29 mouse cellular contexts compared by ENCODE assay signal in the genomic region with DNA sequence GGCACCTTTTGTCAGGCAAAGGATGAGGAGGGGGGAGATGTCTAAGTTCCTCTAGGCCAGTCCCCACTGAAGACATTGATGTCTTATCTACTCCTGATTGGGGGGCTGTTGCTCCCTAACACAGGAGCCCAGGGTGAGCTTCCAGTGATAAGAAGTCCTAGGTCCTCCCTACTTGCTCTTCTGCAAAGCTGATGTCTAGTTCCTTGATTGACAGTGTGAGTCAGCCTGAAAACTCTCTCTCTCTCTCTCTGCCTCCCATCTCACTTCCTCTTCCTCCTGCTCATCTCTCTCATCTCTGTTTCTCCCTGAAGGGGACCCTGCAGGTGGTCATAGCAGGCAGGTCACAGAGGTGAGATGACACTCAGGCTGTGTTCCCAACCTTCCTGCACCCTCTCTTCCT. TPM values are rescaled to one million over a fixed set of nuclear protein-coding genes. Genes with fewer than 3 reads are reported as not detected.
DNase-seq lines count a peak whose midpoint lies in the region; ATAC-seq and TF ChIP-seq lines count a peak whose summit lies in the region.
"Had no signal": no experiment of that assay in that cellular context is flagged by ENCODE, and none has a peak within 500 bp of the region (broad histone marks: within the 10 kb centered on the region; RNA-seq: fewer than 3 reads in every experiment).

No protein-coding gene starts in this region.

- H3K4me1 ChIP-seq in liver, embryonic 11.5 days (replicated peaks; ENCODE audit: control insufficient read depth, insufficient read depth, low read length): 0 out of 2 replicates have a peak, but pooled peaks cover 3% of the 10 kb centered on the region

- no peak for TF ChIP-seq CTCF in gastrocnemius, adult 2 months (IDR thresholded peaks at IDR 0.05)

- peak overlapping the region; percentile 71; the same call in 1 of the 2 replicates for H3K27ac ChIP-seq in gastrocnemius, adult 2 months
- no peak overlapping the region for H3K27ac ChIP-seq in liver, embryonic 11.5 days (ENCODE audit: low read depth, low read length)
- H3K27ac ChIP-seq: embryonic facial prominence, embryonic 13.5 days; forebrain, embryonic 10.5 days; forebrain, embryonic 15.5 days; hindbrain, postnatal 0 days; kidney, embryonic 15.5 days; left cerebral cortex, adult 2 months; limb, embryonic 13.5 days; liver, embryonic 12.5 days; midbrain, embryonic 13.5 days; stomach, postnatal 0 days had no signal

- H3K4me3 ChIP-seq in gastrocnemius, adult 2 months: no peak overlapping the region
- no peak overlapping the region for H3K4me3 ChIP-seq in liver, embryonic 11.5 days (ENCODE audit: low read depth, low read length)
- H3K4me3 ChIP-seq: embryonic facial prominence, embryonic 13.5 days; forebrain, embryonic 10.5 days; forebrain, embryonic 15.5 days; kidney, embryonic 15.5 days; left cerebral cortex, adult 2 months; limb, embryonic 13.5 days; liver, embryonic 12.5 days; midbrain, embryonic 13.5 days had no signal

- H3K9ac ChIP-seq in liver, embryonic 11.5 days (ENCODE audit: low read depth, low read length): no peak overlapping the region
- H3K9ac ChIP-seq: embryonic facial prominence, embryonic 13.5 days; forebrain, embryonic 15.5 days; kidney, embryonic 15.5 days; limb, embryonic 13.5 days; liver, embryonic 12.5 days; liver, postnatal 0 days; midbrain, embryonic 13.5 days had no signal

- ATAC-seq in inflammation-experienced regulatory T-cells, adult 6 months: peak; percentile 28
- ATAC-seq in liver, embryonic 11.5 days (replicated peaks; ENCODE audit: low FRiP score): no peak
- ATAC-seq: forebrain, embryonic 15.5 days; hindbrain, postnatal 0 days; liver, embryonic 12.5 days; liver, postnatal 0 days; midbrain, embryonic 13.5 days; Patski had no signal

- H3K4me2 ChIP-seq in liver, embryonic 11.5 days: no peak overlapping the region
- H3K4me2 ChIP-seq: embryonic facial prominence, embryonic 13.5 days; forebrain, embryonic 15.5 days; kidney, embryonic 15.5 days; limb, embryonic 13.5 days; liver, embryonic 12.5 days; midbrain, embryonic 13.5 days had no signal

- H3K27me3 ChIP-seq in splenic B cell, adult 2 months (ENCODE audit: control insufficient read depth, insufficient read depth, low read length, poor library complexity, severe bottlenecking): no peaks in the 10 kb centered on the region; the same call in 1 of the 2 replicates
- H3K27me3 ChIP-seq in liver, embryonic 11.5 days (replicated peaks; ENCODE audit: control insufficient read depth, insufficient read depth, low read length): no peaks in the 10 kb centered on the region
- H3K27me3 ChIP-seq: embryonic facial prominence, embryonic 13.5 days; forebrain, embryonic 15.5 days; kidney, embryonic 15.5 days; limb, embryonic 13.5 days; liver, embryonic 12.5 days; midbrain, embryonic 13.5 days; Patski had no signal

- DNase-seq in gastrocnemius, adult 2 months: no peak
- DNase-seq in gastrocnemius, postnatal 10 days: no peak
- DNase-seq in MEL-GATA-1-ER (ENCODE audit: extremely low read depth, low read depth): peak; percentile 80
- peak; percentile 23 for DNase-seq in splenic B cell, adult 2 months (ENCODE audit: low read depth, low spot score)
- DNase-seq in heart, postnatal 14 days: no peak
- DNase-seq in liver, embryonic 11.5 days (ENCODE audit: low spot score): no peak
- no peak for DNase-seq in spleen, postnatal 14 days (ENCODE audit: low spot score in 2 of 2)
- DNase-seq: adrenal gland, postnatal 10 days; cerebellum, adult 11-12 months; cerebellum, adult 9-11 months; kidney, adult 11 months; kidney, postnatal 25 days; liver, postnatal 0 days; lung, postnatal 36 days; right cerebral cortex, postnatal 14 days; thymus, adult 18-20 months; thymus, postnatal 4 days had no signal

- no peaks in the 10 kb centered on the region for H3K36me3 ChIP-seq in splenic B cell, adult 2 months (ENCODE audit: control insufficient read depth, insufficient read depth, low read length, poor library complexity, severe bottlenecking)
- H3K36me3 ChIP-seq in liver, embryonic 11.5 days (ENCODE audit: control insufficient read depth, insufficient read depth, low read length): no peaks in the 10 kb centered on the region
- H3K36me3 ChIP-seq: forebrain, embryonic 10.5 days; forebrain, embryonic 15.5 days; kidney, embryonic 15.5 days; liver, embryonic 12.5 days; midbrain, embryonic 13.5 days had no signal

- H3K9me3 ChIP-seq in liver, embryonic 11.5 days (ENCODE audit: control insufficient read depth, low read length): no peaks in the 10 kb centered on the region
- H3K9me3 ChIP-seq: embryonic facial prominence, embryonic 13.5 days; forebrain, embryonic 10.5 days; forebrain, embryonic 15.5 days; kidney, embryonic 15.5 days; liver, embryonic 12.5 days; midbrain, embryonic 13.5 days had no signal

- intact Hi-C loops in gastrocnemius, adult 2 months (cut with DNase I): no loop called here
- intact Hi-C loops in heart, postnatal 14 days (cut with DNase I): no loop called here

RNA-seq across cellular contexts. Expression of gene Sept9, which starts 58.4 kb away (rescaled TPM):
- 10 to 100 TPM; 11.5 to 13.6 TPM for total RNA-seq in gastrocnemius, adult 2 months (2021)
- 10 to 100 TPM; 40.1 to 51.9 TPM for total RNA-seq in gastrocnemius, postnatal 10 days (2021)
- polyA plus RNA-seq in inflammation-experienced regulatory T-cells, adult 6 months (2017; shearing (Covaris generic)): 100 to 1,000 TPM; 313 to 340 (median 332) TPM
- total RNA-seq in heart, postnatal 14 days (2021): 10 to 100 TPM; 44.6 to 45.7 TPM
- 111 and 117 TPM in 2 replicates for polyA plus RNA-seq in liver, embryonic 11.5 days (2014; fragmentation: Nextera tagmentation; extraction: Ambion mirVana)

Comparison
In these comparisons a context has a peak if more than half of its experiments do, and no peak if none do; other contexts are left out.
1. DNase-seq: peak in MEL-GATA-1-ER (single experiment) and splenic B cell, adult 2 months (single experiment); none in gastrocnemius, adult 2 months (single experiment), gastrocnemius, postnatal 10 days (single experiment), heart, postnatal 14 days (0 of 2), liver, embryonic 11.5 days (single experiment) and spleen, postnatal 14 days (0 of 2).